Mouse (Mus musculus): ENCODE results near the gene Paqr4. TPM values are rescaled to one million over a fixed set of nuclear protein-coding genes. Genes with fewer than 3 reads are reported as not detected.

Paqr4 gene
- polyA plus RNA-seq, 1 experiment, result 6.4 TPM

DNA sequence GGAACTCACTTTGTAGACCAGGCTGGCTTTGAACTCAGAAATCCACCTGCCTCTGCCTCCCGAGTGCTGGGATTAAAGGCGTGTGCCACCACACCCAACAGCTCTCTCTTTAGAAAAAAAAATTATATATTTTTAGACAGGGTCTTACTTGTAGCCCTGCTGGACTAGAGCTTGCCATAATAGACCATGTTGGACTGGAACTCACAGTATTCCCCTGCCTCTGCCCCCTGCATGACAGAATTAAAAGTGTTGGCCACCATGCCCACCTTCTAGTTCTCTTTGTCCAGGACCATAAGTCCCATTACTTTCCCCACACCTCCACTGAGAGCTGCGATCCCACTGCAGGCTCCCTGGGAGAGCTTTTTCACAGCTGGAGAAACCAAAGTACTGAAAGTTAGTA, 6.8 kb upstream of the Paqr4 start:
- Histone ChIP-seq H3K27ac (ENCODE audit: control insufficient read depth, insufficient read depth, low read depth, low read length, poor library complexity) (no peak overlapping the region), H3K4me1 (ENCODE audit: control insufficient read depth, insufficient read depth, low read length) (peaks cover 8% of the 10 kb centered on the region; the same call in 1 of the 2 replicates), H3K4me3 (replicated peaks; ENCODE audit: control insufficient read depth, low read depth, low read length) (no peak overlapping the region)
- TF ChIP-seq POLR2A (IDR thresholded peaks at IDR 0.05; ENCODE audit: borderline replicate concordance, control insufficient read depth, low read depth, low read length) (no peak), CTCF (IDR thresholded peaks at IDR 0.05; ENCODE audit: control insufficient read depth, insufficient read depth, low read length) (no peak)
- WGBS, result 72% methylated on average over 3 of the region's 3 CpGs

- Histone ChIP-seq H3K4me3 (replicated peaks; ENCODE audit: control insufficient read depth, low read depth, low read length) (no peak overlapping the region), H3K4me1 (ENCODE audit: control insufficient read depth, insufficient read depth, low read length) (peaks cover 8% of the 10 kb centered on the region; the same call in 1 of the 2 replicates), H3K27ac (ENCODE audit: control insufficient read depth, insufficient read depth, low read depth, low read length, poor library complexity) (no peak overlapping the region)
- TF ChIP-seq CTCF (IDR thresholded peaks at IDR 0.05; ENCODE audit: control insufficient read depth, insufficient read depth, low read length) (no peak), POLR2A (IDR thresholded peaks at IDR 0.05; ENCODE audit: borderline replicate concordance, control insufficient read depth, low read depth, low read length) (no peak)
- 53% methylated on average over 3 of the region's 3 CpGs for WGBS
Observed at GRCm38 (mm10) chr17:23746767-23747166, 6.1 kb upstream of the Paqr4 start.

- whole genome bisulfite sequencing, result 29% methylated on average over 12 of the region's 12 CpGs
- TF ChIP-seq POLR2A (IDR thresholded peaks at IDR 0.05; ENCODE audit: borderline replicate concordance, control insufficient read depth, low read depth, low read length) (no peak), CTCF (IDR thresholded peaks at IDR 0.05; ENCODE audit: control insufficient read depth, insufficient read depth, low read length) (no peak)
- Histone ChIP-seq H3K4me3 (replicated peaks; ENCODE audit: control insufficient read depth, low read depth, low read length) (no peak overlapping the region), H3K27ac (ENCODE audit: control insufficient read depth, insufficient read depth, low read depth, low read length, poor library complexity) (no peak overlapping the region), H3K4me1 (ENCODE audit: control insufficient read depth, insufficient read depth, low read length) (peaks cover 8% of the 10 kb centered on the region; the same call in 1 of the 2 replicates)
Observed at GRCm38 (mm10) chr17:23746311-23746710, 5.6 kb upstream of the Paqr4 start.

DNA sequence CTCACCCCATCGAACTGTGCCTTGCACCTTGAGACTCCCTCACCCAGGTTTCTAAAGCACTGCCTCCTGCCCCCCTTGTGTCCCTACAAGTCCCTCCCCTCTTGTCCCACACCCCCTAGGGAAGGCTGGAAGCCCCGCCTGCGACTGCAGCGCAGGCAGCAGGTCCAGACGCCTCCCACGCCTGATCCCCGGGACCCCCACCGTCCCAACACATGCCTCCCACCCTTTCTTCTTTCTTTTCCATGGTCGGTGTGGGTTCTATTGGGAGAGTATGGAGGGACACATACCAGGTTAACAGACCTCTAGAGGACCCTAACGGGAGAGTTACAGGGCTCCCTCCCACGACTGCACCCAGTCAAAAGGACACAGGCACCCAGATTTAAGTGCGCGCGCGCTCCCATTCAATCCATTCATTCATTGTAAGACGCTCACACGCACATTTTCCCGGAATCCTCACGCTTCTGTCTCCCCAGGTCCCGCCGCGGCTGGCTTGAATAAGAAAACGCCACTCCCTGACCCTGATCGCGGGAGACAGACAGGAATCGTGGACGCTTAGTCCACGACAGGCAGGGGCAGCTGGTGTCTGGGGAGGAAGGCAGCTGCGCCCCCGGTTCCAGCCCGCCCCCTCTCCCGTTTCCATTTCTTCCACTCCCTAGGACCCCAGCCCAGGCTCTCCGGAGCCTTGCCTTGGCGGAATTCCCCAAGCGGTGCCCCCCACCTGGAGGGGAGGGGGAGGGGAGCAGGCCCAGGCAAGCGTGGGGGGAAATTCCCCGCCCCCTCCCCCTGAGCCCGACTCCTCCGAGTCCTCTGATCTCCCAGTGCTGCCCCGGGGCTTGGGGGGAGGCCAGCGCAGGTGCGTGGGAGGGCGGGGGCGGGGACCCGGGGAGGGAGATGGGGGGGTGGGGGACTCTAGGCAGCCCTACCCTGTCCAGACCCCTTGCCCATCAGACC, 4.9 kb upstream of the Paqr4 start, which contains the start of gene Kremen2:
Kremen2 (minus strand) TSS at position 533 of the 951 bp plus-strand sequence.
- 6% methylated on average over 45 of the region's 45 CpGs for WGBS
- Histone ChIP-seq H3K4me1 (ENCODE audit: control insufficient read depth, insufficient read depth, low read length) (peaks cover 9% of the 10 kb centered on the region; the same call in 1 of the 2 replicates), H3K4me3 (replicated peaks; ENCODE audit: control insufficient read depth, low read depth, low read length) (no peak within 1 kb of the TSS), H3K27ac (ENCODE audit: control insufficient read depth, insufficient read depth, low read depth, low read length, poor library complexity) (no peak within 1 kb of the TSS)
- TF ChIP-seq CTCF (IDR thresholded peaks at IDR 0.05; ENCODE audit: control insufficient read depth, insufficient read depth, low read length), result no peak
- TF ChIP-seq POLR2A (IDR thresholded peaks at IDR 0.05; ENCODE audit: borderline replicate concordance, control insufficient read depth, low read depth, low read length), result no peak

DNA sequence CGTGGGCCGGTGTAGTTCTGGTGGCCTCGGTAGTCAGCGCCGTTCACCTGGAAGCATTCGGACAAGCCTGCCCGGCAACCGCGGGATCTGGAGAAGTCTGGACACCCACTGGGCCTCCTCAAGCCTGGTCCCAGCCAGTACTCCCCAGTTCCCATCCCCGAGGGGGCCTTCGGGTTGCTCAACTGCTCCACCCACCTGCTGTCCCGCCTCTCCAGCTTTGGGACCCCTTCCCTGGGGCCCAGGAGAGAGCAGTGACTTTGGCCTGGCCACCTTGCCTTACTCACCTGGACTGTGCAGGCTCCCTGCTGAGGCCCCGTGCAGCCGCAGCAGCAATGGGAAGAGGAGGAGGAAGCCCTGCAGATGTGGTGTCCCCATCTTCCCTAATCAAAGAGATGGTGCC, 4.0 kb upstream of the Paqr4 start:
- Histone ChIP-seq H3K4me3 (replicated peaks; ENCODE audit: control insufficient read depth, low read depth, low read length) (no peak overlapping the region), H3K4me1 (ENCODE audit: control insufficient read depth, insufficient read depth, low read length) (peaks cover 9% of the 10 kb centered on the region), H3K27ac (ENCODE audit: control insufficient read depth, insufficient read depth, low read depth, low read length, poor library complexity) (no peak overlapping the region)
- TF ChIP-seq POLR2A (IDR thresholded peaks at IDR 0.05; ENCODE audit: borderline replicate concordance, control insufficient read depth, low read depth, low read length) (no peak), CTCF (IDR thresholded peaks at IDR 0.05; ENCODE audit: control insufficient read depth, insufficient read depth, low read length) (no peak)
- 17% methylated on average over 14 of the region's 14 CpGs for WGBS

- Histone ChIP-seq H3K4me1 (ENCODE audit: control insufficient read depth, insufficient read depth, low read length) (peaks cover 9% of the 10 kb centered on the region), H3K27ac (ENCODE audit: control insufficient read depth, insufficient read depth, low read depth, low read length, poor library complexity) (no peak overlapping the region), H3K4me3 (replicated peaks; ENCODE audit: control insufficient read depth, low read depth, low read length) (no peak overlapping the region)
- no peak for TF ChIP-seq CTCF (IDR thresholded peaks at IDR 0.05; ENCODE audit: control insufficient read depth, insufficient read depth, low read length)
- no peak for TF ChIP-seq POLR2A (IDR thresholded peaks at IDR 0.05; ENCODE audit: borderline replicate concordance, control insufficient read depth, low read depth, low read length)
- WGBS, result 55% methylated on average over 8 of the region's 8 CpGs
Observed at GRCm38 (mm10) chr17:23744076-23744475, 3.4 kb upstream of the Paqr4 start.

GRCm38 (mm10) chr17:23742941-23743340, 2.3 kb upstream of the Paqr4 start:
- no peak overlapping the region for H3K27ac ChIP-seq (ENCODE audit: control insufficient read depth, insufficient read depth, low read depth, low read length, poor library complexity)
- H3K4me3 ChIP-seq (replicated peaks; ENCODE audit: control insufficient read depth, low read depth, low read length), result no peak overlapping the region
- WGBS, result 70% methylated on average over 12 of the region's 12 CpGs
- TF ChIP-seq CTCF (IDR thresholded peaks at IDR 0.05; ENCODE audit: control insufficient read depth, insufficient read depth, low read length), result no peak
- TF ChIP-seq POLR2A (IDR thresholded peaks at IDR 0.05; ENCODE audit: borderline replicate concordance, control insufficient read depth, low read depth, low read length), result no peak
- peaks cover 5% of the 10 kb centered on the region for H3K4me1 ChIP-seq (ENCODE audit: control insufficient read depth, insufficient read depth, low read length)

- H3K4me1 ChIP-seq (ENCODE audit: control insufficient read depth, insufficient read depth, low read length), result peaks cover 4% of the 10 kb centered on the region
- 10% methylated on average over 44 of the region's 44 CpGs for WGBS
- no peak overlapping the region for H3K4me3 ChIP-seq (replicated peaks; ENCODE audit: control insufficient read depth, low read depth, low read length)
- no peak for TF ChIP-seq POLR2A (IDR thresholded peaks at IDR 0.05; ENCODE audit: borderline replicate concordance, control insufficient read depth, low read depth, low read length)
- TF ChIP-seq CTCF (IDR thresholded peaks at IDR 0.05; ENCODE audit: control insufficient read depth, insufficient read depth, low read length), result no peak
- H3K27ac ChIP-seq (ENCODE audit: control insufficient read depth, insufficient read depth, low read depth, low read length, poor library complexity), result no peak overlapping the region; the same call in 1 of the 2 replicates
Observed at GRCm38 (mm10) chr17:23742210-23742793, 1.6 kb upstream of the Paqr4 start.

Measured in bone marrow, adult 2 months (tissue).